Mouse (Mus musculus) thymus, adult 2 months (tissue): ENCODE measurements around the gene Palm2. TPM values are rescaled to one million over a fixed set of nuclear protein-coding genes. Genes with fewer than 3 reads are reported as not detected.

Source experiments
- DNase-seq: peaks from one replicate; pipeline ENCODE4 v3.0.0; 2021
- H3K27ac ChIP-seq: fragments of 200-500 bp; 2 replicates; pipeline ENCODE4 v1.5.1; 2012; ENCODE audit warnings: low read length, control low read depth; ENCODE audit not compliant: control insufficient read depth, insufficient read depth
- H3K27me3 ChIP-seq: fragments of 200-500 bp; 2 replicates; pipeline ENCODE4 v1.6.1; 2012; ENCODE audit warnings: mild to moderate bottlenecking, low read length, moderate library complexity, mixed read lengths; ENCODE audit not compliant: control insufficient read depth, insufficient read depth
- H3K36me3 ChIP-seq: fragments of 200-500 bp; 2 replicates; pipeline ENCODE4 v1.6.1; 2012; ENCODE audit warnings: mild to moderate bottlenecking, low read length, moderate library complexity; ENCODE audit not compliant: control insufficient read depth, insufficient read depth
- H3K4me1 ChIP-seq: fragments of 200-500 bp; replicated peaks from 2 replicates; pipeline ENCODE4 v1.6.1; 2012; ENCODE audit warnings: low read length; ENCODE audit not compliant: control insufficient read depth, insufficient read depth
- H3K4me3 ChIP-seq: fragments of 200-500 bp; 2 replicates; pipeline ENCODE4 v1.5.1; 2012; ENCODE audit warnings: mild to moderate bottlenecking, low read length, control low read depth, moderate library complexity; ENCODE audit not compliant: control insufficient read depth, insufficient read depth
- CTCF ChIP-seq: fragments of 200-500 bp; IDR thresholded peaks from 2 replicates; pipeline ENCODE4 v1.5.1; 2012; ENCODE audit warnings: mild to moderate bottlenecking, control low read depth, low read length, moderate library complexity, borderline replicate concordance; ENCODE audit not compliant: control insufficient read depth, poor library complexity, insufficient read depth; ENCODE audit errors: extremely low read depth
- POLR2A ChIP-seq: fragments of 200-500 bp; IDR thresholded peaks from 2 replicates; pipeline ENCODE4 v1.6.1; 2012; ENCODE audit warnings: mild to moderate bottlenecking, low read length, control low read depth, moderate library complexity; ENCODE audit not compliant: control insufficient read depth, poor library complexity, insufficient read depth; ENCODE audit errors: extremely low read depth
- WGBS: fragments of 180-500 bp; shearing (Covaris S2); methylation state at CpG from one replicate; pipeline ENCODE4 v1.1.7; 2018; 5-methylcytosine and 5-hydroxymethylcytosine counted together
- polyA plus RNA-seq: library from polyadenylated mRNA; depleted of rRNA; stranded (reverse); fragments of >200 nt; gene quantifications from 2 replicates; pipeline ENCODE4 v1.2.3, GENCODE M21; 2012

Palm2 gene
- polyA plus RNA-seq, 1 experiment: 0.13 TPM

DNA sequence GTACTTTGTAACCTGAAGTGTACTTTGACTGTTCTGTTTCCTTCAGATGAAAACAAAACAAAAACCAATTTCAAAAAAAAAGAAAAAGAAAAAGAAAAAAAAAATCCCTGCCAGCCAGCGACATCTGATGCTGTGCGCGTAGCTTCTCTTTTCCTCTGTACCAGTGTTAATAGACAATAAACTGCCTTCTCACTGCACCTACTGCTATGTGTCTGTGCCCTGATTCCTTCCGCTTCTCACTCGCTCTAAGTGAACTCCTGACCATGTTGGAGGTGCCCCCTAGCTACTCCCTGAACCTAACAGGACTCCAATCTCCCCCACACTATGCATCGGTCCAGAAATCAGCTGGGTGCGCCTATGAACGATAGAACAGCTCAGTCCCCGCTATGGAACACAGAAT lies 283.3 kb downstream of the Palm2 start, which contains the start of gene Akap2:
Gene Akap2, plus strand, starts transcription at position 304 of the 400 bp plus-strand sequence.
- Histone ChIP-seq H3K4me1 (peaks cover 9% of the 10 kb centered on the region), H3K4me3 (no peak within 1 kb of the TSS), H3K36me3 (no peaks in the 10 kb centered on the region), H3K27ac (no peak within 1 kb of the TSS; the same call in 1 of the 2 replicates), H3K27me3 (no peaks in the 10 kb centered on the region)
- WGBS: 87% methylated on average over 9 of the region's 9 CpGs
- no peak for DNase-seq
- TF ChIP-seq CTCF (no peak), POLR2A (no peak)

DNA sequence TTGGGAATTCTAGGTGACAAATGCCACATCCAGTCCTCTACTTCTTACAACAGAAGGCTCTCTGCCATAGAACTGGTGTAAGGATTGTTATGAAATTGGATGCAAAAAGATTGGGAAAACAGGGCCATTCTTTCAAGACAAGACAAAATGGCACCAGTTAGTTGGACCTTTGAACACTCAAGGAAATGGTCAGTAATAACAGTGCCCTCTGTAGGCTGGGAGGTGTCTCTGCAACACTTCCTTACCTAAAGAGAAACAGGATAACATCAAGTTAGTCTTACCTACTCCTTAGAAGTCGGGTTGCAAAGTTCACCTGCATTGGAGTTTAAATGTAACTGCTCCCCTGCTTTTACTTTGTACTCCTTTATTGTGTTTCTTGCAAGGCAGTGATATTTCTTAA lies 285.3 kb downstream of the Palm2 start:
- Histone ChIP-seq H3K27ac (no peak overlapping the region), H3K4me3 (no peak overlapping the region), H3K27me3 (no peaks in the 10 kb centered on the region), H3K4me1 (peaks cover 9% of the 10 kb centered on the region), H3K36me3 (no peaks in the 10 kb centered on the region)
- DNase-seq: no peak
- TF ChIP-seq CTCF: no peak
- TF ChIP-seq POLR2A: no peak
- 97% methylated on average over 1 of the region's 1 CpGs for WGBS

DNA sequence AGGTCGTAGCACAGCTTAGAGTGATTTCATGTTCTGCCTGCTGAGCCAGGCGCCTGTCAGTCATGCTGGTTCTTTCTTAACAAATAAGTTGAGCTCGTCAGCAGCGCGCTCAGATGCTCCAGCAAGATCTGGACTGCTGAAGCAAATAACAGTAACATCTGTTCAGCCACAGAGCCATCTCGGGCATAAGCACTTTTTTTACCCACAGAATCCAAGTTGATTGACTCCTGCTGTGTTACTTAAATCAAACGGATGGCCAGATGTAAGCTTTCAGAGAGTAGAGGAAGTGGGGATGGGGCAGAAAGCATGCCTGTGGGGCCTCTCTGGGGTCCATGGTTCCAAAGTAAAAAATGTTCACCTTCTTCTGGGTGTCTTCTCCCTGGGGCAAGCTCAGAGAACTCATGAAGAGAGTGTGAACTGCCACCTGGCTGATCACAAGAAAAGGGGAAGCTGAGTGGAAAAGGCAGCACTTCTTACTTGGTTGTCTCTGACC lies 286.9 kb downstream of the Palm2 start:
- WGBS: 6% methylated on average over 7 of the region's 7 CpGs

DNA sequence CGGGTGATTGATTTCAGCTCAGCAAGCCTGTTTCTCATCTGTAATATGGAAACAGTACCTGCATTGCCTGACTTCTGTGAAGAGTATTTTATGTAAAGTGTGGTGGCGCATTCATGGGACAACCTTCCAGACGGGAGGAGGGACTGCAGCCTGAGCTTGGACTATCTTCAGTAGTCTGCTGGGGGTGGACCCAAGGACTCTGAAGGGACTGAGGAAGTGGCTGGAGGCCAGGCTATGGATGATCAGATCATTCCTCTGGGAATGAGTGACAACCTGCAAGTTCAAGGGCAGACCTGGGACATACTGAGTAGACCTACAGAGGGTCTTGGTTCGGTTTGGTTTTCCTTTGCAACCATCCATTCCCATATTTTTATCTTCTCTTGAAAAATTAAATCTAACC lies 288.2 kb downstream of the Palm2 start:
- no peak for DNase-seq

More for the DNA sequence above, 286.9 kb downstream of the Palm2 start:
- peak; percentile 35 for DNase-seq
- Histone ChIP-seq H3K27me3 (no peaks in the 10 kb centered on the region), H3K4me1 (peaks cover 9% of the 10 kb centered on the region), H3K27ac (peak overlapping the region; percentile 51; the same call in 1 of the 2 replicates), H3K36me3 (no peaks in the 10 kb centered on the region), H3K4me3 (no peak overlapping the region)
- TF ChIP-seq CTCF (no peak), POLR2A (no peak)

DNA sequence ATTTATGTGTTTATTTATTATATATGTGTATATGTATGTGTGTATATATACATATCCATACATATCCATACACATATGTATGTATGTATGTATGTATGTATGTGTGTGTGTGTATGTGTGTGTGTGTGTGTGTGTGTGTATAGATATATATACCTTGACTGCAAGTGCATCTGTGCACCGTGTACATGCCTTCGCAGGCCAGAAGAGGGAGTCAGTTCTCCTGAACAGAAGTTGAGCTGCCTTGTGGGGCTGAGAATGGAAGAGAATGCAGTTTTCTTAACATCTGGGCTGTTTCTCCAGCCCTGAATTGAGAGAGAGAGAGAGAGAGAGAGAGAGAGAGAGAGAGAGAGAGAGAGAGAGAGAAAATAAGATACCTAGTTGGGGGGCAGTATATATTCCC lies 289.6 kb downstream of the Palm2 start:
- no peaks in the 10 kb centered on the region for H3K27me3 ChIP-seq
- 68% methylated on average over 2 of the region's 2 CpGs for WGBS
- H3K4me1 ChIP-seq: peaks cover 6% of the 10 kb centered on the region
- H3K36me3 ChIP-seq: no peaks in the 10 kb centered on the region
- H3K27ac ChIP-seq: no peak overlapping the region
- no peak overlapping the region for H3K4me3 ChIP-seq
- peak; percentile 27 for DNase-seq
- TF ChIP-seq POLR2A: no peak
- no peak for TF ChIP-seq CTCF

More for the DNA sequence above, 288.2 kb downstream of the Palm2 start:
- no peak overlapping the region for H3K27ac ChIP-seq
- WGBS: 95% methylated on average over 4 of the region's 4 CpGs
- H3K4me1 ChIP-seq: peaks cover 9% of the 10 kb centered on the region
- no peaks in the 10 kb centered on the region for H3K36me3 ChIP-seq
- no peaks in the 10 kb centered on the region for H3K27me3 ChIP-seq
- no peak for TF ChIP-seq POLR2A
- no peak for TF ChIP-seq CTCF
- no peak overlapping the region for H3K4me3 ChIP-seq

DNA sequence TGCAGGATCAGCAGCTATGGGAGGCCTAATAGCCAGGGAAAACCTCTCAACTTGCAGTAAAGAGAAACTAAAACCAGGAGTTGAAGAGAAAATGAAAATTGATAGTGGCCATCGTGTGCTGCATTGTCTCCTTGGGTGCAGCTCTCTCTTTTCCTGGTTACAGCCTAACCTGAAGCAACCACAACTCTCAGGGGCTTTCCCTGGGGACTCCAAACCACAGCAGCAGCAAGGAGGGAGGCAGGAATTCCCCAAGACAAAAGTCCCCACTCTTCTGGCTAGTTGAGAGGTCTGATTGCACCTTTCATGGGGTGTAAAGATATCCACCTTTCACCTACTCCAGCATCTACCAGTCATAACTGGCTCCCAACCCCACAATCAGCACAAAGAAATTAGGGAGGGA lies 291.5 kb downstream of the Palm2 start:
- H3K4me3 ChIP-seq: no peak overlapping the region
- DNase-seq: no peak
- H3K36me3 ChIP-seq: no peaks in the 10 kb centered on the region
- WGBS: 22% methylated on average over 1 of the region's 1 CpGs
- peaks cover 14% of the 10 kb centered on the region for H3K4me1 ChIP-seq
- no peak for TF ChIP-seq POLR2A
- TF ChIP-seq CTCF: no peak
- no peak overlapping the region for H3K27ac ChIP-seq
- H3K27me3 ChIP-seq: no peaks in the 10 kb centered on the region
